ENCODE assay signal across 8 mouse cellular contexts in the genomic region with DNA sequence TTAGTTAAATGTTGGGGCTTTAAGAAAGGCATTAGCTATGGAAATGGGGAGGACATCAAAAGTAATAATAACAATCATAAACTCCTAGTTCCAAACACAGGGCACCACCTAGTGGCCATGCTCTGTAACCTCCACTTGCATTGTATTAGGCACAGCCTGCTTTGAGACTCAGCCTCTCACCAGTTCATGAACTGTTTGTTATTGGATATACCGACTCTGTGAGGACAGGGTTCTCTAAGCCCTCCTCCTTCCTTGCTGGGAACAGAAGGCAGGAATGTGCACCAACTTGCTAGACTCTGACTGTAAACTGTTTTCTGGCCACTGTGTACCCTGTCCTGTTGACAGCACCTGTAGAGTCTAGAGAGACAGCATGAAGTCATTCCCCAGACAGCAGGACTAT.
DNase-seq lines count a peak whose midpoint lies in the region; ATAC-seq and TF ChIP-seq lines count a peak whose summit lies in the region.

No protein-coding gene starts in this region.

- no peaks in the 10 kb centered on the region for H3K9me3 ChIP-seq in lung, embryonic 16.5 days (ENCODE audit: control insufficient read depth, low read length)

- H3K4me2 ChIP-seq in lung, embryonic 16.5 days (ENCODE audit: low read depth, low read length) = no peak overlapping the region

- H3K4me3 ChIP-seq in lung, embryonic 16.5 days (ENCODE audit: low read length) = no peak overlapping the region
- no peak overlapping the region for H3K4me3 ChIP-seq in spleen, adult 2 months (ENCODE audit: extremely low read depth, insufficient read depth, insufficient read length)

- TF ChIP-seq POLR2A in spleen, adult 2 months (IDR thresholded peaks at IDR 0.05; ENCODE audit: low read depth, low read length) = no peak

- no peak overlapping the region for H3K9ac ChIP-seq in lung, embryonic 16.5 days (ENCODE audit: low read length)

- peak; percentile 55; the same call in 1 of the 2 replicates for TF ChIP-seq CTCF in spleen, adult 2 months (IDR thresholded peaks at IDR 0.05; ENCODE audit: extremely low read depth, insufficient read depth, insufficient read length, insufficient replicate concordance)

- 15% methylated on average over 1 of the region's 1 CpGs for WGBS in lung, embryonic 16.5 days
- WGBS in spleen, adult 2 months = 65% methylated on average over 1 of the region's 1 CpGs

- peaks cover 43% of the 10 kb centered on the region for H3K36me3 ChIP-seq in lung, embryonic 16.5 days (ENCODE audit: control insufficient read depth, insufficient read depth, low read length)
- H3K36me3 ChIP-seq in spleen, adult 2 months (ENCODE audit: control insufficient read depth, insufficient read depth, low read length) = peaks cover 43% of the 10 kb centered on the region

- no peak for DNase-seq in frontal cortex, postnatal 25 days (ENCODE audit: low spot score in 2 of 2)
- peak; percentile 78 for DNase-seq in urinary bladder, postnatal 14 days (ENCODE audit: low spot score)
- no peak for DNase-seq in urinary bladder, adult 2 months (ENCODE audit: low spot score)
- DNase-seq in embryo, embryonic 9.5 days (ENCODE audit: extremely low spot score) = peak; percentile 45
- DNase-seq in hindlimb bud, embryonic 11.5 days (ENCODE audit: extremely low spot score, low read depth, low spot score) = peak; percentile 37
- DNase-seq in spleen, adult 2 months (ENCODE audit: low read depth in 1 of 2, low spot score in 2 of 2) = peak; percentile 19 to 63

- H3K27me3 ChIP-seq in lung, embryonic 16.5 days (ENCODE audit: control insufficient read depth, insufficient read depth, low read depth, low read length) = no peaks in the 10 kb centered on the region
- no peaks in the 10 kb centered on the region for H3K27me3 ChIP-seq in spleen, adult 2 months (ENCODE audit: control insufficient read depth, insufficient read depth, low read length)

- peaks cover 2% of the 10 kb centered on the region; the same call in 1 of the 2 replicates for H3K4me1 ChIP-seq in lung, embryonic 16.5 days (replicated peaks; ENCODE audit: control insufficient read depth, insufficient read depth, low read length)
- H3K4me1 ChIP-seq in spleen, adult 2 months (ENCODE audit: control insufficient read depth, insufficient read depth, insufficient read length) = no peaks in the 10 kb centered on the region

- no peak overlapping the region for H3K27ac ChIP-seq in lung, embryonic 16.5 days (ENCODE audit: low read length)
- H3K27ac ChIP-seq in spleen, adult 2 months (ENCODE audit: insufficient read depth, low read length) = no peak overlapping the region

- 0 out of 2 replicates have a peak, but pooled peaks have one; percentile 38 for ATAC-seq in frontal cortex, adult (ENCODE audit: low TSS enrichment)
- peak; percentile 52; the same call in 1 of the 2 replicates for ATAC-seq in lung, embryonic 16.5 days (ENCODE audit: low read depth)

Comparison
In these comparisons a context has a peak if more than half of its experiments do, and no peak if none do; other contexts are left out.
1. DNase-seq: peak in urinary bladder, postnatal 14 days (single experiment), embryo, embryonic 9.5 days (single experiment), hindlimb bud, embryonic 11.5 days (single experiment) and spleen, adult 2 months (2 of 2); none in frontal cortex, postnatal 25 days (0 of 2) and urinary bladder, adult 2 months (single experiment).